Mouse (Mus musculus) adipose tissue, adult 10 weeks (tissue): ENCODE data around the gene Dmpk. TPM values are rescaled to one million over a fixed set of nuclear protein-coding genes. Genes with fewer than 3 reads are reported as not detected.

Experiments
- polyA plus RNA-seq: library from polyadenylated mRNA; stranded (reverse); fragments of 350-450 nt; fragmentation: Illumina TruSeq; extraction: RNeasy Lipid Tissue Mini Kit (QIAGEN cat#74804); gene quantifications from one replicate; pipeline ENCODE4 v1.2.3, GENCODE M21; 2014; ENCODE audit warnings: low read depth, low replicate concordance

Gene Dmpk
- polyA plus RNA-seq: 65.1 TPM

DNA sequence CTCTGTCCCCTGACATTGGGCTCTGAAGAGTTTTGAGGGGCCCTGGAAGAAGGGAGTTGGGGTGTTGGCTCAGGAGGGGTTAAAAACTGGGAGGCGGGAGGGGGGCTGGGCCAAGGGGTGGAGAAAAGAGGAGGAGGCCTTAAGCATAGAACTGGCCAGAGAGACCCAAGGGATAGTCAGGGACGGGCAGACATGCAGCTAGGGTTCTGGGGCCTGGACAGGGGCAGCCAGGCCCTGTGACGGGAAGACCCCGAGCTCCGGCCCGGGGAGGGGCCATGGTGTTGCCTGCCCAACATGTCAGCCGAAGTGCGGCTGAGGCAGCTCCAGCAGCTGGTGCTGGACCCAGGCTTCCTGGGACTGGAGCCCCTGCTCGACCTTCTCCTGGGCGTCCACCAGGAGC, at the start of gene Dmpk:
Dmpk (plus strand) TSS at position 149 of the 400 bp plus-strand sequence.

DNA sequence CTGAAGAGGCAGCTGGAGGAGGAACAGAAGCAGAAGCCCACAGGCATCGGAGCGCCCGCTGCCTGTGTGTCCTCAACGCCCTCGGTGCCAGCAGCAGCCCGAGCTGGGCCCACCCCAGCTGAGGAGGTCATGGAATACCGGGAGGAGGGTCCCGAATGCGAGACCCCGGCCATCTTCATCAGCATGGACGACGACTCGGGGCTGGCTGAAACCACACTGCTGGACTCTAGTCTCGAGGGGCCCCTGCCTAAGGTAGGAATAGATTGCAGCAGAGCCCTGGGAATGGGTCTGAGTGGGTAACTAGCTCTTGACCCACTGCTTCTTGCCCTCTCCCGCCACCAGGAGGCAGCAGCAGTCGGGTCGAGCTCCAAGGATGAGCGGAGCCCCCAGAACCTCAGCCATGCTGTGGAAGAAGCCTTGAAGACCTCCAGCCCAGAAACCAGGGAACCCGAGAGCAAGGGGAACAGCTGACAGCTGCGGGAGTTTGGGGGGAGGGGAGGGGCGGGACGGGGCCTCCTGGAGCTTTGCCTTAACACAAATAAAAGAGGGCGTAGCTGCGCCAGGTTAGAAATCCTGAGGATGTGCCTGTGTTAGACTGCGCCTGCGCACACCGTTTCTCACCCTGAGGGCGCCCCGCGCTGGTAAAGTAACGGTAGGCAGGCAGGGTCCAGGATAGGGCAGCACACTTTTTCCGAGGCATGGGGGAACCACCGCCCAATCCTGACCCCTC, 29.4 kb upstream of the Dmpk start, which contains the start of gene Rsph6a:
Rsph6a (plus strand) TSS at position 644 of the 730 bp plus-strand sequence.

DNA sequence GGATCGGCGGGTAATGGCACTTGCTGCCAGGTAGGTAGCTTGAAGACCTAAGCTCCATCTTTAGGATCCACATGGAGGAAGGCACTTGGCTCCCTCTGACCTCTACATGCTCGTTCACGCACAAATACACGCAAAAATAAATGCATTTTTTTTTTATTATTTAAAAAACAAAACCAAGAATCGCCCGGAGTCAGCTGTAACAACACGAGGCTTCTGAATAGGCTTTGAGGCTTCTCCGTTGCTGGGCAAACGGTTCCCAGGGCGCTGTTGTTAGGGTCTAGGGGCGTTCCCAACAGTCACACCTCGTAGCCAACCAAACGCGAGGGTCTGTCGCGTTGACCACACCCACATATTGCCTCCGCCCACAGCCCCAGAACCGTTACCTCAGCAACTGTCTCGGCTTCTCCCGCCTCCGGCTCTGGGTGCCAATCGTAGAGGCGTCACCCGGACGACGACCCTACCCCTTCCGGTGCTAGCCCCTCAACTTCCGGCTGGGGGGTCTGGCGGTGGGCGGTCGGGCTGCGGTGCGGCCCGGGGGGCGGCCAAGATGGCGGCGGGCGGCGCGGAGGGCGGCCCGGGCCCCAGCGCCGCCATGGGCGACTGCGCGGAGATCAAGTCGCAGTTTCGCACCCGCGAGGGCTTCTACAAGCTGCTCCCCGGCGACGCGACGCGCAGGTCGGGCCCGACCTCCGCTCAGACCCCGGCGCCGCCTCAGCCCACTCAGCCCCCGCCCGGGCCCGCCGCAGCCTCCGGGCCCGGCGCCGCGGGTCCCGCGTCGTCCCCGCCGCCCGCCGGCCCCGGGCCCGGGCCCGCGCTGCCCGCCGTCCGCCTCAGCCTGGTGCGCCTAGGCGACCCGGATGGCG, 7.7 kb upstream of the Dmpk start, which contains the start of gene Dmwd:
Dmwd (plus strand) TSS at position 505 of the 863 bp plus-strand sequence.

GRCm38 (mm10) chr7:19094471-19094825, 10.8 kb downstream of the Dmpk start, which contains the start of gene Six5:
Gene Six5, plus strand, starts transcription at chr7:19094594.

GRCm38 (mm10) chr7:19118028-19118771, 34.6 kb downstream of the Dmpk start, which contains the start of gene Gm4969:
Gene Gm4969, minus strand, starts transcription at chr7:19118368.

GRCm38 (mm10) chr7:19119631-19120429, 36.2 kb downstream of the Dmpk start, which contains the start of gene Fbxo46:
Gene Fbxo46, plus strand, starts transcription at chr7:19119859.

Other genes starting within 250 kb of the Dmpk start
- gene Mill2, start 243.9 kb upstream of the Dmpk start, polyA plus RNA-seq: 11.0 TPM
- 3.0 TPM for gene Pglyrp1, start 212.5 kb upstream of the Dmpk start, polyA plus RNA-seq
- gene Ccdc61, start 173.4 kb upstream of the Dmpk start, polyA plus RNA-seq: 12.3 TPM
- gene Nova2, start 158.0 kb upstream of the Dmpk start, polyA plus RNA-seq: 2.7 TPM
- not detected for gene Nanos2, start 96.4 kb upstream of the Dmpk start, polyA plus RNA-seq
- 4.2 TPM for gene Mypop, start 92.6 kb upstream of the Dmpk start, polyA plus RNA-seq
- gene Irf2bp1, start 79.8 kb upstream of the Dmpk start, polyA plus RNA-seq: 17.3 TPM
- not detected for gene Foxa3, start 60.3 kb upstream of the Dmpk start, polyA plus RNA-seq
- gene Sympk, start 59.5 kb upstream of the Dmpk start, polyA plus RNA-seq: 63.7 TPM
- gene Rsph6a, start 29.2 kb upstream of the Dmpk start, polyA plus RNA-seq: 4.0 TPM
- 28.5 TPM for gene Dmwd, start 7.6 kb upstream of the Dmpk start, polyA plus RNA-seq
- 13.5 TPM for gene Six5, start 10.7 kb downstream of the Dmpk start, polyA plus RNA-seq
- gene Gm4969, start 34.5 kb downstream of the Dmpk start, polyA plus RNA-seq: 0.34 TPM
- gene Fbxo46, start 36.0 kb downstream of the Dmpk start, polyA plus RNA-seq: 6.5 TPM
- gene Qpctl, start 65.4 kb downstream of the Dmpk start, polyA plus RNA-seq: 16.3 TPM
- 49.7 TPM for gene Snrpd2, start 65.9 kb downstream of the Dmpk start, polyA plus RNA-seq
- gene Gipr, start 82.3 kb downstream of the Dmpk start, polyA plus RNA-seq: 3.2 TPM
- gene Eml2, start 92.6 kb downstream of the Dmpk start, polyA plus RNA-seq: 43.2 TPM
- gene Gpr4, start 128.7 kb downstream of the Dmpk start, polyA plus RNA-seq: 5.1 TPM
- 23.6 TPM for gene Opa3, start 144.5 kb downstream of the Dmpk start, polyA plus RNA-seq
- gene Vasp, start 188.0 kb downstream of the Dmpk start, polyA plus RNA-seq: 45.6 TPM
- not detected for gene Ppm1n, start 196.2 kb downstream of the Dmpk start, polyA plus RNA-seq
- 18.4 TPM for gene Rtn2, start 198.8 kb downstream of the Dmpk start, polyA plus RNA-seq
- gene Fosb, start 226.2 kb downstream of the Dmpk start, polyA plus RNA-seq: 4.7 TPM